Comparison of ENCODE assay signal across 1 mouse cellular context in genomic region chr2:25225811-25226379, GRCm38 (mm10).
TF ChIP-seq lines count a peak whose summit lies in the region.

No protein-coding gene starts in this region.

TF ChIP-seq in CH12.LX, 34 proteins besides CTCF, POLR2A, EP300 and RAD21:
- no peak for TF ChIP-seq SIN3A (IDR thresholded peaks at IDR 0.05; ENCODE audit: low read length)
- no peak for TF ChIP-seq RCOR1 (conservative IDR thresholded peaks at IDR 0.05; ENCODE audit: low read depth, low read length)
- no peak for TF ChIP-seq SMC3 (IDR thresholded peaks at IDR 0.05; ENCODE audit: low read depth, low read length)
- no peak for TF ChIP-seq MYC (IDR thresholded peaks at IDR 0.05; ENCODE audit: low read depth, low read length)
- no peak for TF ChIP-seq HCFC1 (IDR thresholded peaks at IDR 0.05; ENCODE audit: low read depth, low read length)
- no peak for TF ChIP-seq UBTF (IDR thresholded peaks at IDR 0.05; ENCODE audit: low read depth, low read length)
- no peak for TF ChIP-seq MXI1 (IDR thresholded peaks at IDR 0.05; ENCODE audit: low read depth, low read length)
- no peak for TF ChIP-seq JUN (IDR thresholded peaks at IDR 0.05; ENCODE audit: insufficient read depth, low read depth, low read length)
- TF ChIP-seq TBP (conservative IDR thresholded peaks at IDR 0.05; ENCODE audit: low read depth, low read length) = no peak
- TF ChIP-seq KAT2A (IDR thresholded peaks at IDR 0.05; ENCODE audit: insufficient replicate concordance, low read length) = no peak
- no peak for TF ChIP-seq PAX5 (IDR thresholded peaks at IDR 0.05; ENCODE audit: low read length)
- TF ChIP-seq TCF12 (IDR thresholded peaks at IDR 0.05; ENCODE audit: low read depth, low read length) = no peak
- no peak for TF ChIP-seq POLR2AphosphoS2 (IDR thresholded peaks at IDR 0.05; ENCODE audit: low read depth, low read length)
- no peak for TF ChIP-seq IRF4 (IDR thresholded peaks at IDR 0.05; ENCODE audit: low read depth, low read length)
- TF ChIP-seq USF1 (IDR thresholded peaks at IDR 0.05; ENCODE audit: low read depth, low read length) = no peak
- no peak for TF ChIP-seq ELF1 (IDR thresholded peaks at IDR 0.05; ENCODE audit: low read depth, low read length)
- no peak for TF ChIP-seq GABPA (IDR thresholded peaks at IDR 0.05; ENCODE audit: insufficient replicate concordance, low read depth, low read length)
- no peak for TF ChIP-seq ZMIZ1 (IDR thresholded peaks at IDR 0.05; ENCODE audit: low read depth, low read length)
- TF ChIP-seq MAFK (IDR thresholded peaks at IDR 0.05; ENCODE audit: insufficient replicate concordance, low read length) = no peak
